Mouse (Mus musculus) T-helper 1 cell (primary cell): ENCODE measurements around the gene Cox8c.

ENCODE experiments used
- in situ Hi-C: fragments of 300-600 bp; cut with MboI, MseI; formaldehyde crosslinking; loops from one replicate; pipeline ENCODE4 v1.15.1; 2025; ENCODE audit warnings: high pct_unique_total_duplicates

The Cox8c gene

GRCm38 (mm10) chr12:102899091-102899490, at the start of gene Cox8c:
Cox8c (plus strand) TSS chr12:102899316.
- in situ Hi-C loops: no loop called here

- in situ Hi-C loops: no loop called here
These were observed 38.3 kb upstream of the Cox8c start for GRCm38 (mm10) chr12:102860806-102861205.

GRCm38 (mm10) chr12:102869802-102870201, 29.3 kb upstream of the Cox8c start:
- in situ Hi-C loops: no loop called here

- in situ Hi-C loops: no loop called here
These were observed 28.6 kb upstream of the Cox8c start for GRCm38 (mm10) chr12:102870527-102870926.

GRCm38 (mm10) chr12:102877301-102878030, 21.6 kb upstream of the Cox8c start:
- in situ Hi-C loops: no loop called here

GRCm38 (mm10) chr12:102878031-102878823, 20.9 kb upstream of the Cox8c start, which contains the start of gene Btbd7:
Btbd7 (minus strand) TSS chr12:102878471.
- in situ Hi-C loops: no loop called here

- in situ Hi-C loops: no loop called here
These were observed 20.2 kb upstream of the Cox8c start for GRCm38 (mm10) chr12:102878901-102879300.

GRCm38 (mm10) chr12:102885735-102886134, 13.4 kb upstream of the Cox8c start:
- in situ Hi-C loops: no loop called here

- in situ Hi-C loops: no loop called here
These were observed 11.8 kb upstream of the Cox8c start for GRCm38 (mm10) chr12:102887366-102887765.

- in situ Hi-C loops: no loop called here
These were observed 10.5 kb upstream of the Cox8c start for GRCm38 (mm10) chr12:102888568-102888967.

- in situ Hi-C loops: no loop called here
These were observed 9.1 kb downstream of the Cox8c start for GRCm38 (mm10) chr12:102908191-102908590.

GRCm38 (mm10) chr12:102916073-102916472, 17.0 kb downstream of the Cox8c start:
- in situ Hi-C loops: no loop called here

GRCm38 (mm10) chr12:102929764-102930163, 30.6 kb downstream of the Cox8c start:
- in situ Hi-C loops: no loop called here

- in situ Hi-C loops: no loop called here
These were observed 31.2 kb downstream of the Cox8c start for GRCm38 (mm10) chr12:102930335-102930734.

GRCm38 (mm10) chr12:102930789-102931188, 31.7 kb downstream of the Cox8c start:
- in situ Hi-C loops: no loop called here

GRCm38 (mm10) chr12:102935892-102936291, 36.8 kb downstream of the Cox8c start:
- in situ Hi-C loops: no loop called here

- in situ Hi-C loops: no loop called here
These were observed 46.5 kb downstream of the Cox8c start for GRCm38 (mm10) chr12:102945571-102945970.

GRCm38 (mm10) chr12:102947826-102948225, 48.7 kb downstream of the Cox8c start:
- in situ Hi-C loops: no loop called here

- in situ Hi-C loops: no loop called here
These were observed 49.8 kb downstream of the Cox8c start, which contains the start of gene Unc79 for GRCm38 (mm10) chr12:102948778-102949394. Unc79 (plus strand) TSS chr12:102948859.

- in situ Hi-C loops: no loop called here
These were observed 50.5 kb downstream of the Cox8c start for GRCm38 (mm10) chr12:102949395-102950208.
